Mouse (Mus musculus) erythroblast, embryonic 14.5 days (primary cell): ENCODE data around the gene Ctnnal1.

Source experiments
- GATA1 ChIP-seq: IDR thresholded peaks from 2 replicates; pipeline ENCODE4 v1.6.1; 2012; ENCODE audit warnings: low read length, inconsistent platforms, mixed read lengths
- TAL1 ChIP-seq: IDR thresholded peaks from 3 replicates; pipeline ENCODE4 v1.6.1; 2012; ENCODE audit warnings: low read length, inconsistent platforms, mixed read lengths

DNA sequence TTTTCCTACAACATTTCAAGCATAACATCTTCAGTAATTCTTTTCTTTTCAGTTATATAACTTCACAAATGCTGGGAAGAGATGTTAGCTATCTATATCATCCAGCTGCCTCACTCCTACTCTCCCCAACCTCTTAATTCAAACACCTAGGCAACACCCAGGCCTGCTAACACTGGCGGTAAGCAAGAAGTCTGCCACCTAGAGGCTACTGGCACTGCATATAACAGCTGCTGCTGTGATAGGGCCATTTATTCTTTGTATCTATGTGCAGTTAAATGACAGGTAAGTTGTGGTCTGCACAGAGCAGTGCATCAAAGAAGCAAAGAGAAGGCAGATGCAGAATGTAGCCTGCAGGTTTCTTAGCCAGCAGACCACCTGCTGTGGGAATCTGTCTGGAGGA, 73.6 kb downstream of the Ctnnal1 start:
- TF ChIP-seq GATA1 (no peak), TAL1 (no peak)
